Mouse (Mus musculus) lung, adult 2 months (tissue): Measurements from ENCODE around the gene Thsd4. TPM values are rescaled to one million over a fixed set of nuclear protein-coding genes. Genes with fewer than 3 reads are reported as not detected.

Experiments
- DNase-seq: peaks from one replicate; pipeline ENCODE4 v3.0.0; 2022
- H3K4me1 ChIP-seq: fragments of 200-500 bp; 2 replicates; pipeline ENCODE4 v1.6.1; 2011; ENCODE audit warnings: low read length; ENCODE audit not compliant: control insufficient read depth, insufficient read depth
- H3K4me3 ChIP-seq: fragments of 200-500 bp; replicated peaks from 2 replicates; pipeline ENCODE3; 2011; ENCODE audit warnings: low read depth, mild to moderate bottlenecking, control low read depth, low read length; ENCODE audit errors: extremely low read depth
- CTCF ChIP-seq: fragments of 200-500 bp; IDR thresholded peaks from 2 replicates; pipeline ENCODE4 v1.5.1; 2011; ENCODE audit warnings: mild to moderate bottlenecking, low read length, control low read depth; ENCODE audit not compliant: insufficient read depth
- POLR2A ChIP-seq: fragments of 200-500 bp; IDR thresholded peaks from 2 replicates; pipeline ENCODE4 v1.6.1; 2011; ENCODE audit warnings: low read depth, mild to moderate bottlenecking, control low read depth, low read length, borderline replicate concordance; ENCODE audit errors: extremely low read depth
- WGBS: fragments of 180-500 bp; shearing (Covaris S2); methylation state at CpG from one replicate; pipeline ENCODE4 v1.1.7; 2018; 5-methylcytosine and 5-hydroxymethylcytosine counted together
- polyA plus RNA-seq: library from polyadenylated mRNA; depleted of rRNA; stranded (reverse); fragments of >200 nt; gene quantifications from 2 replicates; pipeline ENCODE4 v1.2.3, GENCODE M21; 2012; rRNA removed

The Thsd4 gene
- 27.2 and 28.1 TPM in 2 replicates for polyA plus RNA-seq

DNA sequence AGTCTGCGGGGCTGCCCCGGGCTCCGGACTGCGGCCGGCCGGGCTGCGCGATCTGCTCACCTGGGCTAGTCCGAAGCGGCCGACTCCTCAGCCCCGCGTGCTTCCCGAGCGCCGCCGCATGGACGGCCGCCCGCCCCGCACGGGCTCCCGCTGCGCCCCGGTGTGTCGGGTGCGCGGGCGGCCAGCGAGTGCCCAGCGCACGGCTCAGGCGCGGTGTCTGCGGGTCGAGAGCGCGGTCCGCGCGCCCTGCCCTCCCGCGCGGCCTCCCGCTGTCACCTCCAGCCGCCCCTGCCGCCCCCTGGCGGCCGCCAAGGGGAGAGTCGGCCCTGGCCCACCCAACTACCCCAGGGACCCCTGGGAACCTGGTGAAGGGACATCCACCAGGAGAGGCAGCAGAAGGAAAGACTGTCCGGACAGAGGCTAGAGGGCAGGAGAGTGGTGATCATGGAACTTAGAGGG, at the start of gene Thsd4:
Gene Thsd4 (minus strand): TSS at position 241 of the 459 bp plus-strand sequence.
- H3K4me1 ChIP-seq = 0 out of 2 replicates have a peak, but pooled peaks cover 3% of the 10 kb centered on the region
- TF ChIP-seq POLR2A = no peak
- TF ChIP-seq CTCF = peak; percentile 28; the same call in 1 of the 2 replicates
- DNase-seq = peak; percentile 76
- H3K4me3 ChIP-seq = peak within 1 kb of the TSS; percentile 54
- under 1% methylated on average over 51 of the region's 51 CpGs for WGBS

DNA sequence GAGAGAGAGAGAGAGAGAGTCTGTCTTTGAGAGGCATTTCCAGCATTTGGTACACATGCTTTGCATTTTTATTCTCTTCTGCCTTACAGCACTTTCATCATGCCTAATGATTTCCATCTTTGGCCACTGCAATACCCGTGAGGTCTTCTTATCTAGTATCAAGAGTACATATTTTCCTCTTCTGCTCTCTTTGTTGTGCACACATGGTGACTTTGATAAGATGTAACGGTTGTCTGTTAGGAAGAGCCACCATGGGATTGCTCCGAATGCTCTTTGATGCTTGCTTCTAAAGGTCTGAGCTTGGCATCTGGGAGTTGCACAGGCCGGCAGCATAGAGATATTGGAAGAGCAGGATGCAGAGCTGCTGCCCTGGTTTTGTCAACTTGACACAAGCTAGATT, 49.2 kb upstream of the Thsd4 start:
- TF ChIP-seq POLR2A = no peak
- TF ChIP-seq CTCF = no peak
- no peak overlapping the region for H3K4me3 ChIP-seq
- no peak for DNase-seq
- no peaks in the 10 kb centered on the region for H3K4me1 ChIP-seq
- WGBS = 82% methylated on average over 4 of the region's 4 CpGs

DNA sequence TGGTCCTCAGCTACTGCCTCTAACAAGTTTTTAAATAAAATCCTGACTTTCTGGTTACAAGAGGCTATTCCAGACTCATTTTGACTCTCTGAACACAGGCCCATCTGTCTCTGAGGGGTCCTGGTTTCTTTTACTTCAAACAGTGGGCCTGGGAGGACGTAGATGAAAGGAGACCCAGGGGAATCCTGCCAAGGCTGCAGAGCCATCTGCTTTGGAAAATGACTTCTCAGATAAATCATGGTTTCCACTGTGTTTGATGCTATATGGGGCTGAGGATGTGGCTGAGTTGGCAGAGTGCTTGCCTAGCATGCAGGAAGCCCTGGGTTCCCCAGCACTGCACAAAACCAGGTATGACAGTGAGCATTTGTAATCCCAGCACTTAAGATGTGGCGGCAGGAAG, 47.5 kb upstream of the Thsd4 start:
- DNase-seq = no peak
- no peak for TF ChIP-seq CTCF
- Histone ChIP-seq H3K4me3 (no peak overlapping the region), H3K4me1 (no peaks in the 10 kb centered on the region)
- WGBS = 88% methylated on average over 2 of the region's 2 CpGs

DNA sequence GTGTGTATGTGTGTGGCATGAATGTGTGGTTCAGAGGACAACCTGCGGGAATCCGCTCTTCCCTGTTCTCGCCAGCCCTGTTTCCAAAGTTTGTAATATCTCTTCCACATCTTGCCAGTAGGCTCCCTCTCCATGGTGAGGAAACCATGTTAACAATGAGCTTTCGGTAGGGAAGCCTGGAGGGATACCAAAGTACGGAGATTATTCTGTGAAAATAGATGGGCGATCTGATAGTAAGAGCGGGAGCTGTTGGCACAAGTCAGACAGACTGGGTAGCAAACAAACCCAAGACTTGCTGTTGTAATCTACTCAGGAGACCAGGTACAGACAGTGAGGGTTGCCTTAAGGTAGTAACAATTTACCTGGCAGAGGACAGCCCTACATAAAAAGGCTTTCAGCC, 42.0 kb upstream of the Thsd4 start:
- WGBS = 95% methylated on average over 7 of the region's 7 CpGs
- TF ChIP-seq POLR2A = no peak
- TF ChIP-seq CTCF = no peak

DNA sequence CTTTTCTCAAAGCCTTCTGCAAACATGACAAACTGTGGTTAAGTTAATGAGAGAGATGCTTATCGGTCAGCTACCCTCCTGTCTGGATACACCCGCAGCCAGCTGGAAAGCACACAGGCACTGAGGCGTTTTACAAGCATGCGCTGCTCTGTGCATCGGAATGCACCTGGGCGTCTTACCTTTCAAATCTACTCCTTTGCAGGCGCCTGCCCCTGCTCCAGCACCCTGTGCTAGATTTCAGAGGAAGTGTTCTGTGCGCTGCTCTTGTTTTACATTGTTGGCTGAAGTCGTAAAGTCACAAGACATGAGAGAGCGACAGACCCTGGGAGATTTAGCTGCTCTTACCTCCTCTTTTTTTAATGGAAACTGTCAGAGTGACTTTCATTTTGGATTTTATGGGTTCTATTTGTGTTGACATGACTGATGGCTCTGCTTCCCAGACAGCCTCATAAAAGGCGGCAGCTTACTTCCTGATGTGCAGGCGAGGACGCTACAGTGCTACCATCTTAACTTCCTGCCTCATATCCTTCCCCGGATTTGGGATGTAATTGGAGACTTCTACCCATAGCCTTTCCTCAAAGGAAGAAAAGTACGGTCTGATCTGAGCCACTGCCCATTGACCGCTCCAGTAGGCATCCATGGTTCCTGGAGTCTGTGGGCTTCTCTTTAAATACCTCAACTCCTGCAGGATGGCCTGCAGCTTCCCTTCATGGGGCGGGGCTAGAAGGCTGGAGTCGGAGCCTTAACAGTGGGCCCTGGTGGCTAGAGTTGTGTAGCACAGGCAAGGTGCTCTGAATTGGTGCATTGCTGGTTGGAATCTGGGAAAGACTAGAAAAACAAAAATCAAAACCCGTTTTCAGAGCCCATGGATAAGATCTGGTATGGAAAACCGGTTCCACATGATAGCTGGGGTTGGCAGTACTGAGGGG, 40.9 kb upstream of the Thsd4 start:
- DNase-seq = no peak
- Histone ChIP-seq H3K4me1 (no peaks in the 10 kb centered on the region), H3K4me3 (no peak overlapping the region)
- TF ChIP-seq CTCF (peak; percentile 29; the same call in 1 of the 2 replicates), POLR2A (no peak)
- WGBS = 40% methylated on average over 20 of the region's 20 CpGs

More for the DNA sequence above, 42.0 kb upstream of the Thsd4 start:
- Histone ChIP-seq H3K4me3 (no peak overlapping the region), H3K4me1 (no peaks in the 10 kb centered on the region)
- DNase-seq = no peak

DNA sequence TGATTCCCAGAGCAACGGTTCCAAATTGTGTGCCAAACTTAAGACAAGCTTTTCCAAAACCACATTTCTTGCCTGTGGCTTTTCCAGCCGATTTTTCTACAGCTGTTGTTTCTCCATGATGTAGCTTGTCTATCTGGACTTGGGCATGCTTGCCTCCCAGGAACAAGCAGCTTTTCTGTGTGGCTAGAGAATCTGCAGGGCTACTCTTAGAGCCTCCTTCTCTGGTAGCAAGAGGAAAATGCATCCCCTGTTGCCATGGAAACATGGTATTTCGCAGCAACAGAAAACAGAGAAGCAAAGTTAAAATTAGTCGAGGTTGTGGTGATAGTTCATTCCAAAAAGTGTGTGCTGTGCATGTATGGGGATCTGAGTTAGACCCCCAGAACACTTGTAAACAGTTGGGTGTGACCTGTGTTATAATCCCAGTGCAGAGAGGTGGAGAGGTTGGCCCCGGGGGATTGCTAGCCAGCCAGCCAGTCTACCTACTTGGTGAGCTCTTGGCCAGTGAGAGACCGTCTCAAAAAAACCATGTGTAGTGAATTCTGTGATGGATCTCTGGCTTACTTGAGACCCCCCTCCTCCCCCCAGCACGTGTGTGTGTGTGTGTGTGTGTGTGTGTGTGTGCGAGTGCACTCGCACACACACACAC, 39.9 kb upstream of the Thsd4 start:
- no peak overlapping the region for H3K4me3 ChIP-seq
- no peaks in the 10 kb centered on the region for H3K4me1 ChIP-seq
- no peak for DNase-seq
- WGBS = 58% methylated on average over 9 of the region's 9 CpGs
- no peak for TF ChIP-seq CTCF
- TF ChIP-seq POLR2A = no peak

DNA sequence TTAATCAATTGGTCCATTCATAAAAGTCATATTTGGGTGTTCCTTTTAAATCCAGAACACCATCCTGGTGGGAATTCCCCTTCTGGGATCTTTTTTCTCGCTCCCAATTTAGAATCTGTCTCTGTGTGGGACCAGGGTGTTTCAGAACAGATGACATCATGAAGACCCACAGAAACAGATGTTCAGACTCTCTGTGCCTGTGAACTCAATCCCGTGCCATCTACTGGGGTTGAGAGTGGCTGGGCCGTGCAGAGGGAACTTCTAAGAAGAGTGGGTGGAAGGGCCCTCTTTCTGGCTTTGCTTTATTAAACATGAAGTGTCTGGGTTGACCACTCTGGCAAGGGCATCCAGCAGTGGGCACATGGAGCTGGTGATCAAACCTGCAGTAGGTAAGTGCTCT, 36.7 kb upstream of the Thsd4 start:
- DNase-seq = no peak
- TF ChIP-seq POLR2A (no peak), CTCF (no peak)
- Histone ChIP-seq H3K4me1 (no peaks in the 10 kb centered on the region), H3K4me3 (no peak overlapping the region)
- WGBS = 59% methylated on average over 3 of the region's 3 CpGs

DNA sequence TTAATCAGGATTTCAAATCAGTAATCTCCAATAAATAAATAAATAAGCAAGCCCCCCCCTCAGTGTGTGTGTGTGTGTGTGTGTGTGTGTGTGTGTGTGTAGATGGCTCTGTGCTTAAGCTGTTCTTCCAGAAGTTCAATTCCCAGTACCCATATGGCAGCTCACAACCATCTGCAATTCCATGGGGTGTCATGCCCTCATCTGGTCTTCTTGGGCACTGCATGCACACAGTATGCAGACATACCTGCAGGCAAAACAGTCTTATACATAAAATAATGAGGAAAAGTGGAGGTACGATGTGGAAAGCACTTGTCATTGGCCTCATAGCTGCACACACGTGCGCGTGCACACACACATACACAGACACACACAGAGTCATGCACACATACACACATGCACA, 29.4 kb upstream of the Thsd4 start:
- no peaks in the 10 kb centered on the region for H3K4me1 ChIP-seq
- 0 out of 2 replicates have a peak, but pooled peaks have one; percentile 7 for TF ChIP-seq CTCF
- TF ChIP-seq POLR2A = no peak
- H3K4me3 ChIP-seq = no peak overlapping the region
- 95% methylated on average over 4 of the region's 4 CpGs for WGBS
- no peak for DNase-seq

DNA sequence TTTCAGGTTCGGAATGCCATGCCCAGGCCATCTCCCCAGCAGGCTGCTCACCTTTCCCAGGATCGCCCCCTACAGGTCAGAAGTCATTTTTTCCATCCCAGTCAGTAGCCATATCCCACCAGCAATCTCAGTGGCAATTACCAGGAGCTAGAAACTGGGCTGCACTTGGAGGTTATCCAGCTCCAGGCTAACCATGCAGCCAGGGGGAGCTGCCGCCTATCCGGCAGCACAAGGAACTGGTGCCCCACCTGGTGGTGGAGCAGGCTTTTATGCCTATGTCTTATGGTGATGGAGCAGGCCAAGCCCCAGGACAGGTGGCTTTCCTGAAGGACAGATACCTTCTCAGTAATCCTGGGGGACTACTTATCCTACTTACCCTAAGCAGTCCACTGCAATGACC, 26.3 kb upstream of the Thsd4 start:
- TF ChIP-seq POLR2A = no peak
- peak; percentile 60 for TF ChIP-seq CTCF
- no peaks in the 10 kb centered on the region for H3K4me1 ChIP-seq
- DNase-seq = peak; percentile 54
- no peak overlapping the region for H3K4me3 ChIP-seq
- WGBS = 26% methylated on average over 4 of the region's 4 CpGs

DNA sequence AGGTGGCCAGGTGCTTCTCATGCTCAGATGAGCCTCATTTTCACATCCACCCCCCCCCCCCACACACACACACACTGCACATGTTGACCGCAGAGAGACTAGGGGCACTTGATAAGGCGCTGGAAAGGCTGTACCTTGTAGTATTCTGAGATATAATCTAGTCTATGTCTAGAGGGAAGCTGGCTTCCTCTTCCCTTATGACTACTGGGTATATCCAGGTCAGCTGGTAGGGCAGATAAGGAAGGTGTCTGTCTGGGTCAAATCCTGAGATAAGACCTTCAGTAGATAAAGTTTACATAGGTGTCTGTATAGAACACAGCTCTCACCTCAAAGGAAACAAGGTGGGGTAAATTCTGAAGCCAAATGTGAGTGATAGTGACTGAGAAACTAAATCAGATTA, 24.3 kb upstream of the Thsd4 start:
- 57% methylated on average over 2 of the region's 2 CpGs for WGBS
- H3K4me1 ChIP-seq = no peaks in the 10 kb centered on the region
- no peak for TF ChIP-seq POLR2A
- TF ChIP-seq CTCF = no peak
- no peak overlapping the region for H3K4me3 ChIP-seq
- DNase-seq = no peak
